Mouse (Mus musculus) heart, postnatal 14 days (tissue): ENCODE data around the gene Pex26. TPM values are rescaled to one million over a fixed set of nuclear protein-coding genes. Genes with fewer than 3 reads are reported as not detected.
A peak's percentile ranks its signal among the peaks of the same experiment; 100 is the strongest.

Experiments
- DNase-seq, 2 experiments: peaks; one replicate each; pipeline ENCODE4 v3.0.0; 2021 to 2022
- intact Hi-C: fragments of 180-260 bp; cut with DNase I; formaldehyde crosslinking; loops from one replicate; pipeline ENCODE4 v1.15.1; 2025
- total RNA-seq, 2 experiments: library from RNA; stranded (reverse); gene quantifications; 2 replicates each; pipeline ENCODE4 v1.2.3; 2021

Gene Pex26
- total RNA-seq, 2 experiments from 2014 or later: 8.1 to 8.4 TPM

DNA sequence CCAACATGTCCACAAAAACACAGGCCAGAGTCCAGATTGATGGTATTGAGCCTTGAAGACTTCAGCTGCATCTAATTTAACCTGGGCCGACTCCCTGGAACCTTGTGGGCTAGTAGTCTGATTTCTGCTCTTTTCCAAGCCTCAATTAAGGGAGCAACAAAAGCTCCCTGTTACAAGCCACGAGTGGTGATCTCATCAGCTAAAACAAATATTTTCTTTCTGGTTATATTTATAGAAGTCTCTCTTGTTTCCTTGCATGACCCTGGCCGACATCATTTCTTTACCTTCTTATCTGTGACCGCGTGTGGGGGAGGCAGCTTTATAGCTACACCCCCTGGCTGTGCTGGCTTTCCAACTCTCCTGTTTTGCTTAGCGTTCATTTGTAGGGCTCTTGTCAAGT lies 23.3 kb upstream of the Pex26 start:
- peak in 1 of 2 experiments; percentile 16 for DNase-seq
- intact Hi-C loops: no loop called here

DNA sequence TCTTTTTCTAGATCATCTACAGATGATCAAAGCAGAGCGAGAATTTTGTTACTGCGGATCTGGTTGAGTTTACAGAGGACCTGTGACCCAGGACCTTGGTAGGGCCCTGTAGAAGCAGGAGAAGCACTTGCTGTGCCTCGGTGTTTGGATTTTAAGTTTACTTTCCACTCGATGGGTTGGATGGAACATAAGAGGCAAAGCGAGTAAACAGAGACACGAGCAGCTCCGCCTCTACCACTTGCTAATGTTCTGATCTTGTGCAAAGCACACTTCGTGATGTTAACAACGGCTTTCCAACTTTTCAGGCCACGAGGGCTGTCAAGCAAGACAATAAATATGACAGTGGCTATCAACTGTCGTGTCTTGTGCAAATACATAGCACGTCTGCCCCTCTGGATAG lies 20.9 kb upstream of the Pex26 start:
- intact Hi-C loops: no loop called here
- no peak for DNase-seq

DNA sequence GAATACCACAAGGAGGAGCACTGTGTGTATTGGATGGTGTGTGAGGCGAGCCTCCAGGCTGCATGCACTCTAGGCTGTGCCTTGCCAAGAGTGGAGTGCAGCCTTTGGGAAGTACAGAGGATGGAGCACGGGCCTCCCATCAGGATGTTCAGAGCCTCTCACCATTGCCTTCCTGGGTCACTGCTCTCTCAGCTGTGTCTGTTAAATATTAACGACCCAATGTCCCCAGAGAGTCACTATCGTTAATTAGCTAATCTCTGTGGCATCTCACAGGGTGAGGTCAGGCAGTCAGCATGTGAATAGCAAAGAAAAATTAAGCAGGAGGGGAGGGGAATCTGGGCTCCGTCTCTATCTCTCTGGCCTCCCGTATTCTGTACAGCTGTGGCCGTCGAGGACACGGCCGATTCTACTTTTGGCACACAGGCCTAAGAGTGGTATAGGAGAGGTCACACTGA lies 17.3 kb upstream of the Pex26 start:
- intact Hi-C loops: no loop called here
- peak in 1 of 2 experiments; percentile 19 for DNase-seq

DNA sequence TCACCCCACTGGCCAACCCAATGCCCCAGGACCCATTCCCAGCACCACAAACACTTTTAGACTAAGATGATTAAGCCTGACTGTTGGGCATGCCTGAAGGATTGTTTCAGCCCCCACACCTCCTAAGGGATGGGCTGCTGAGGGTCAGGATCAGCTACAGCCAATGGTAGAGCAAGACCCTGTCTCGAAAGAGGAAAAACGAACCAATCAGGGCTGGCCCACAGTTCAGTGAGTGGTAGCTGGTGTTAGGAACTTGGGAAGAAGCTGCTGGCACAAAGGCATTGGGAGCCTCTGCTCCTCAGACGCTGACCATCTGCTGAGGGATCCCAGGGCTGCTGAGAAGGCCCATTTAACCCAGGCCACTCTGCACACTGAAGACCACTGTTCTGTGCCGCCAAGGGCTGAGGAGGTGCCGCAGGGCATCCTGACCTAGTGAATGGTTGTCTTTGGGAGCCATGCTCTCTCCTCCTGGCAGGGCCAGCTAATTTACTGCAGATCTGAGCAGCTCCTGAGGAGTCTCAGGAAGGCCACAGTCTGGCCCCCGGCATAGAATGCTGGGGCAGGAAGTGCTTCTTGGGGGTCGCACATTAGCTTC lies 16.0 kb upstream of the Pex26 start:
- intact Hi-C loops: no loop called here
- no peak for DNase-seq

DNA sequence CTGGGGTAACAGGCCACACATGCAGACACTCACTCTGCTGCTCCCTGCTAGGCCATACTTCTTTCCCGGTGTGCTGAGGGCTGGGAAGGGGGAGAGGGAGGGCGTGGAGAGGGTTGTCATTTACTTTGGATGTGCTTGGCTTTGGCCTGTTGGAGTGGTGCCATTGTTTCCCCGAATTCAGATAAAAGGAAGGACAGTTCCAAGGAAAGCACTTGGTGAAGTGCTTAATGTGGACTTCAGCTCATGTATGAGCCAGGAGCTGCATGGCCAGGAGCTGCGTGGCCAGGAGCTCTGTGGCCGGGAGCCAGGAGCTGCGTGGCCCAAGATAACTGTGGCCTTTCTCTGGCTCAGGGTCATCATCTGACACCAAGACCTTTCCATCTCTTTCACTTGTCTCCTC lies 12.4 kb upstream of the Pex26 start:
- intact Hi-C loops: loop anchor here (2.0 kb wide), 1 partner anchor 40 kb away; the partner anchor contains the start of gene Mical3
- peak; percentile 73 to 83 for DNase-seq

DNA sequence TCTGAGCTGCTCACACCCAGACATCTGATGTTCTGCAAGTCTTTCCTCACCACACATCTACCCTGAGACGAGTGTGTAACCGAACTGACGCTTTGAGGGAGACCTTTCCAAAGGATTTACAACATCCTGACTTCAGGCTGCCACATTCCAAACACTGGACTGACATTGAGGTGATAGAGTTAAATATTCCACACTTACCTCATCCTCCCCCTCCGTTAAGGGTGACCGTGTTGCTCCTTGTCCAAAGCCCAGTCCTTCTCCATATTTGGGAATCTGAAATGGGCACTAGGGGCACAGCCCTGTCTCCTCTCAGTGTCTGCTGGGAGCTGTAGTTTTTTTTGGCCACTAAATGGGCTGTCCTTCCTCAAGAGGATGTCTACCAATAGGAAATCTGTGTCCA lies 10.0 kb upstream of the Pex26 start:
- peak in 1 of 2 experiments; percentile 18 for DNase-seq
- intact Hi-C loops: no loop called here

DNA sequence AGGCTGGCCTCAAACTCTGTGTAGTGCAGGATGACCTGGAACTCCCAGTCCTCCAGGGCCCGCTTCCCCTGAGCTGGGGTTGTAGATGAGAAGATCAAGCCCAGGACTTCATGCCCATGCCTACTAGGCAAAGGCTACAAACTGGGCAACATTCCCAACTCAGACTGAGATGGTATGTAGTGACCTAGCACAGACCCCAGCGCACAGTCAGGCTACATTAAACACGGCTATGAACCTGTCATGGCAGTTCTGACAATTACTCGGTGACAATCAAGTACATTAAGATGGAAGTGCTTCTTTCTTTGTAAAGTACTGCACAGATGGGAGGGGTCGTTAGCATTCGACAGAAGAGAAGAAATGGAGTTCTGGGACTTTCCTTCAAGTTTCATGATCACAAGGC lies 8.7 kb upstream of the Pex26 start:
- DNase-seq: no peak
- intact Hi-C loops: no loop called here

DNA sequence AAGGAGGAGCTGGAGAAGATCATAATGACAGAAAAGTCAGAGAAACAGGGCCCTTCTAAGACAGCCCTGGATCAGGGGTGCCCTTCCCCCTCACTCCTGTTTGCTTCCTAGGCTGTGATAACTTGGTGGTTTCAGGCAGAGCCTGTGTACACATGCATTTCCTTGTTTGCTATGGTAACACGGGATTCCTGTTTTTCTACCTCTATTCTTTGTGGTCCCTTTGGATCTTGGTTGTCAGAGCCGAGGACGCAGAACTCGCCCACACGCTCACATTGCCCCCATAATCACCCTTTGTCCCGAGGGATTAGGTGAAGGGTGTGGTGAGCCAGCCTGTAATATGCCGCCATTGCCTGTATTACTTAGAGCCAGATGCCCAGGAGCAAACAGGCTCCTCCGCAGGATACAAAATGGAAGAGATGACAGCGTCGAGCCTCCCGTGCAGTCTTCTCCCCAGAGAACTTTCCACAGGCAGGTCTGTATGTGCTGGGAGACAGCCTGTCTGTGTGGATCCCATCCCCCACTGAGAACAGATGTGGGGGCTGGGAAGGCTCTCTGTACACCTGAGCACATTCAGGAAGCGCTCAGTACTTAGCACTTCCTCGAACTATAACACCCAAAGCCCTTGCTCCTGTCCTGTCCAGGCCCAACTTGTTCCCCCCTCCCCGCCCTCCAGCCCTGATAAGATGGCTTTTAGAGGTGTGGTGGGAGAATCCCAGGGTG lies 7.3 kb upstream of the Pex26 start:
- no peak for DNase-seq
- intact Hi-C loops: no loop called here

DNA sequence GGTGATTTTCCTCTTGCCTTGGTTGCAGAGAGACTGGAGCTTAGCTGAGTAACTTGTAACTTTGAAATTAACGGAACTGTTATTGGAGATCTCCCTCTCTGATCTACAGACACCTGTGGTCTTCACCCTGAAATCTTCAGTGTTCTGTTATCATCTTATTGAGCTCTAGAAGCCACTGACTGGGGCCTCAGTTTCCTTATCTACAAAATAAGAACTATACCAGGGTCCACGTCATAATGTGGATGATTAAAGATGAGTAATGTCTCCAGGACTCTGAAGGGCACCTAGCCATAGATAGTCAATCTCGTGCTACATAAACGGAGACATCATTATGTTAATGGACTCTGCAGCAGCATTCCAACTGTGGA lies 6.8 kb upstream of the Pex26 start:
- intact Hi-C loops: no loop called here
- DNase-seq: no peak

DNA sequence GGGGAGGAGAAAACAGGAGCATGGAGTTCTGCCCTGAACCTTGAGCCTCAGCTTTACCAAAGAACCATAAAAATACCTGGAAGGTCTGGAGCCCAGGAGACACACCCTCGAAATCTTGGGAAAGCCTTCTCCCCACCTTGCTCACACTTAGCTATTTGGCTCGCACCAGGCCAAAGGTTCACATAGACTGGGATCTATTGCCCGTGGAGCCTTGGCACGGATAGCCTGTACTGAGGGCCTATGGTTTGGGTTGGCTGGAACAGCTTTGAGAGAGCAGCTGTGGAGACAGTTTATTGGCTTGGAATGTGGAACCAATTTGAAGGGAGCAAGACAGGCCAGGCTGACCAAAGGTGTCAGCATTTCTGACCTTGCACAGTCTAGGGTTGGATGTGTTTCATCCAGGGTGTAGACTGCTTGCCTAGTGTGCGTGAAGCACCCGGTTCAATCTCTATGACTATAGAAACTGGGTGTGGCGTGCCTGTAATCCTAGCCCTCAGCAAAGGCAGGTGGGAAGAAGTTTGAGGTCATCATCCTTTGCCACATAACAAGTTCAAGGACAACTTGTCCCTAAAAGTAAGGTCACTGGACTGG lies 6.3 kb upstream of the Pex26 start:
- no peak for DNase-seq
- intact Hi-C loops: no loop called here

DNA sequence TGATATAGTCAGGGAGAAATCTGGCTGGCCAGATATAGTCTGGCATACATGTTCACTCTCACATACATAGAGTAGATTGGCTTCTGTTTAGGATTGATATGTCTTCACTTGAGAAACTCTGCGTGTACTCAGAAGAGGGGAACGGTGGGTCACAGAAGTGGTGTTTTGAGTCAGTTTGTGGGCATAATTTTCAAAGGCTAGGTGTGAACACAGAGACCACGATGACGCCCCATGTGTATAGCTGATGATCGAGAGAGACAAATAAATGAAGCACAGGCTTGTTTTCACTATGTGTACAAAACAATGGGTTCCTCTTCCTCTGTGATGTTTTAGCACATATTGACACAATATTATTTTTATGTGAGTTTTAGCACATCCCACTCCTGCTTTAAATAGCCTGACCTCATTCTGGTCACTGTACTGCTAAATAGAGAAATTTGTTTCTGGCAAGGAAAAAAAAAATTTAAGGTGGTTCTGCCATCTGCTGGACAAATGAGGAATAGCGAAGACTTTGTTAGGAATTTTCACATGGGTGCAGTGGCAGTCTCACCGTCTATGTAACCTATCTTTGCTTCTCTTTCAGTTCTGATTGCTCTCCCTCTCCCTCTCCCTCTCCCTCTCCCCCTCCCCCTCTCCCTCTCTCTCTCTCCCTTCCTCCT lies 4.6 kb upstream of the Pex26 start:
- peak; percentile 54 to 78 for DNase-seq
- intact Hi-C loops: loop anchor here (1.0 to 2.0 kb wide), 4 partner anchors 48 to 278 kb away; partner anchors contain the start of gene Mical3

DNA sequence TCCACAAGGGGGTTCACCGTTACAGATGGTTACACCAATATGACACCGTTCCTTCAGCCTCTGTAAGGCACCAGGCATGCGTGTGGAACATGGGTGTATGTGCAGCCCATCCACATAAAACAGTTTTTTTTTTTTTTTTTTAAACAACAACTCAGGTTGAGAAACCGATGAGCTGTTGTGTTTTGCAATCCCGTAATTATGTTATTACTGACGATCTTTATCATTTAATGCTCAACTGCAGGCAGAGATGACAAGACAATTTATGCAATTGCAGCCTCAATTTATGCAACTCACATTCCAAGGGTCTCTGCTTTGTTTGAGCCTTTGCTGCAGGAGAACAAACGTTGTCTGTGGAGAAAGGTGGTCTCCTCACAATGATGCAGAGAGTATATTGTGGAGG lies 3.6 kb upstream of the Pex26 start:
- DNase-seq: no peak
- intact Hi-C loops: loop anchor here (2.0 kb wide), 3 partner anchors 49 to 279 kb away; partner anchors contain the start of gene Mical3

DNA sequence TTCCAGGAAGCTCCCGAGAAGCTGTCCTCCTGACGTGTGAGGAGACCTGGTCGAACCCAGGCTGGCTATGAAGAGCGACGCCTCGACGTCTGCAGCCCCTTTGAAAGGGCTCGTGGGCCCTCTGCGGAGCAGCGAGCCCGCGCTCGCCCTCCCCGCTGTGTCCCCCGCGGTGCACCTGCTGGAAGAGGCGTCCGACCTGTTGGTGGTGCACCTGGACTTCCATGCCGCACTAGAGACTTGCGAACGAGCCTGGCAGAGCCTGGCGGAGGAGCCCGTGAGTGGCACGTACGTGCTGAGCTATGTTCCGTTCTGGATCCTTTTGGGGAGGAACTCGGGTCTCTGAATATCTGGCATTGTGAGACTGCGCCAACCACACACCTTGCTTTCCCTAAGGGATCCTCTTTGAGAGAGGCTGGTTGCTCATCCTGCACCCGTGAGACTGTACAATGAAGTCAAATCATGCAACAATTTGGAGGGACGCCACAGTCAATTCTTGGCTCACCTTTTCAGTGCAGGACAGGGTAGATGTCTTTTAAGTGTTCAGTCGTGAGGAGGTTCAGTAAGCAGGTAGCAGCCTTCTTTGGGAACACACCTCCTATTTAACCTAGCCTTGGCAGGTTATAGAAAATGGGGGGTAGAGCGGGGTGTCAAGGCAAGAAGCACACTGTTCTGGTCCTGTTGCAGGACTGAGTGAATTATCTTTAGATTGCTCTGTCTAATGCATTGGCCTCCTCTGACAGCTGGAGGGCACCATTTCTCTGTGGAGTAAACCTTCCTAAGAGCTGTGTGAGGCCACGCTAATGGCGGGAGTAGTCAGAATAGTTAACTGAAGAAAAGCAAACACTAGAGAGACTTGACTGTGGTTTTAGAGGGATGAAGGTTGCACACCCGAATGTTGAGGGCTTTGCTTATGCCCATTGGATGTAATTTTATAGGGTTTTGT lies 1.0 kb downstream of the Pex26 start:
- peak; percentile 27 to 59 for DNase-seq
- intact Hi-C loops: loop anchor here (5.0 kb wide), 1 partner anchor 348 kb away; no protein-coding TSS in a partner anchor

DNA sequence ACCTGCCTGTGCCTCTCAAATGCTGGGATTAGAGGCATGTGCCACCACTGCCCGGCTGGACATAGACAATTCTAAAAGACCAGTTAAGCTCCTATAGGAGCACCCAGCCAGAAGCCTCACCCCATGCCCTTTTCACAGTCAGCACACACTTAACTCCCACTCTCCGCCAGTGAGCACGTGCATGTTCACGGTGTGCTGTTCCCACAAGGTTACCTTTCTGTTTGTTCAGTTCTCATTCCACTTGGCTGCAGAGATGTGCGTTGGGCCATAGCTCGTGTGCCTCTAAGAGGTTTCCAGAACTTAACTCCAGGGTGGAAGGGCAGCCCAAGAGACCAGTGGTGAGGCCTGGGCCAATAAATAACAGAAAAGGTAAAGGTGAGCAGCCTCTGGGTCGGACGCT lies 1.8 kb downstream of the Pex26 start:
- no peak for DNase-seq
- intact Hi-C loops: loop anchor here (5.0 kb wide), 1 partner anchor 347 kb away; no protein-coding TSS in a partner anchor

DNA sequence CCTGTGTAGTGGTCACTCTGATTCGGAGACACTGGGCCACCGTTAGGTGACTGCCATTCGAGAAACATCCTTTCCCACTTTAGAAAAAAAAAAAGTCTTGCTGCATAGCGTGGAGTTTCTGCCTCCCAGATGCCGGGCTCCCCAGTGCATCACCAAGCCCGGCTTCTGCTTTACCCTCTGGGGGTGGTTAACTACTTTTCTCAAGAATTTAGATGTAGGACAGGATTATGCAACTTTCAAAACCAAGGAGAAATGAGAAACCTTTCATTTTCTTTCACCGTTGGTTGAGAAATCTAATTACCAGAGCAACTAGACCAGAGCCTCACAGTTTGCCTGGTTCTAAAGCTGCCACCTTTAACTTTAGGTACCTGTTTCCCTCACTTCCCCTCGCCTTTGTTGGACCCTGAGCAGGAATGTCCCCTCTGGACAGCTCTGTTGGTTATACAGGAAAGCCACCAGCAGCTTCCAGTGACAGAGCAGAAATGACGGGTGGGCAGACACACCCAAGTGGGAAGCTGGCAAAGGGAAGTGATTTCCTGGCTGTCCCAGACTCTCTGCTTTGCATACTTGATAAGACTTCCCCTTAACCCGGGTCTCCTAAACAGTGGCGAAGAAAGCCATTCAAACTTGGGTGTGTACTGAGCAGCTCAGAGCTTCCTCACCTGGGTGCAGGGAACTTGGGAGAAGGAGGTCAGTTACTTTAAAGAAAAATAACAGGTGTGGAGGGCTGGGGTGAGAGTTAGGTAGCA lies 8.0 kb downstream of the Pex26 start:
- intact Hi-C loops: loop anchor here (5.0 kb wide), 1 partner anchor 61 kb away; no protein-coding TSS in a partner anchor
- no peak for DNase-seq

DNA sequence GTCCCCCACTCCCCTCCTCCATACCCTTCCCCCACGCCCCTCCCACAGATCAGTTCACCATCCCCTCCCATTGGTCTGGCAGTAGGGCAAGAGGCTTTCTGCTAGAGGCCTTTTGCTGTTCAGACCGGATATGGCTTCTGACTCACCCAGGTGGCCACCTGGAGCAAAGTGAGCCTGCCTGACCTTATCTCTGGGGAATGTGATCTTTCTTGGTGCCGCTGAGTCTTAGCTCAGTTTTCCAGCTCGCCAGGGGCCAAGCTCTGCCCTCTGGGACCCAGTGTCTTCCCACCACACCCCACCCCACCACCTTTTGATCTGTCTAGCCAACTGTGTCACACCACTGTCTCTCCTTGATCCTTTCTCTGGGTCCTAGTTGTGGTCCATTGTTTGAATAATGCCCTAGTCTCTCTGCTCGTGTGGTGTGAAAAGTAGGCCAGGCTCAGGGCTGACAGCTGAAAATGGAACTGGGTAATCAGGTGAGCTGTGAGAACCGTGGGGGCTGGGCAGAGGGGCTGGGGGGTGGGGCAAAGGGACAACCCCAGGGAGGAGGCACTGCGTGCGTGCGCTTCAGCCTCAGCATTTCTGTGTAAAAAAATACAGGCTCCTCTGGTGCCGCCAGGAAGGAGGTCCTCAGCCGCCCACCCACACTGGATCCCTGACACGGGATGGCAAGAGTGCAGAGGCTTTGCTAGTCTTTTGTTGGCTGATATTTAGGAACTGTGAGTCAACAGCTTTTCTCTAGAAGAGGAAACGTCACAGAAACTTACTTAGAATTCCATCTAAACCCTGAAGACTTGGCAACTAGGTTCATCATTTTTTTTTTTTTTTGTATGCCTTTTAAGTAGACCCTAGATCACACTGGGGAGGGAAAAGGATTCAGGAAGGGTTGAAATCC lies 10.8 kb downstream of the Pex26 start:
- intact Hi-C loops: loop anchor here (5.0 kb wide), 1 partner anchor 58 kb away; no protein-coding TSS in a partner anchor
- DNase-seq: no peak

DNA sequence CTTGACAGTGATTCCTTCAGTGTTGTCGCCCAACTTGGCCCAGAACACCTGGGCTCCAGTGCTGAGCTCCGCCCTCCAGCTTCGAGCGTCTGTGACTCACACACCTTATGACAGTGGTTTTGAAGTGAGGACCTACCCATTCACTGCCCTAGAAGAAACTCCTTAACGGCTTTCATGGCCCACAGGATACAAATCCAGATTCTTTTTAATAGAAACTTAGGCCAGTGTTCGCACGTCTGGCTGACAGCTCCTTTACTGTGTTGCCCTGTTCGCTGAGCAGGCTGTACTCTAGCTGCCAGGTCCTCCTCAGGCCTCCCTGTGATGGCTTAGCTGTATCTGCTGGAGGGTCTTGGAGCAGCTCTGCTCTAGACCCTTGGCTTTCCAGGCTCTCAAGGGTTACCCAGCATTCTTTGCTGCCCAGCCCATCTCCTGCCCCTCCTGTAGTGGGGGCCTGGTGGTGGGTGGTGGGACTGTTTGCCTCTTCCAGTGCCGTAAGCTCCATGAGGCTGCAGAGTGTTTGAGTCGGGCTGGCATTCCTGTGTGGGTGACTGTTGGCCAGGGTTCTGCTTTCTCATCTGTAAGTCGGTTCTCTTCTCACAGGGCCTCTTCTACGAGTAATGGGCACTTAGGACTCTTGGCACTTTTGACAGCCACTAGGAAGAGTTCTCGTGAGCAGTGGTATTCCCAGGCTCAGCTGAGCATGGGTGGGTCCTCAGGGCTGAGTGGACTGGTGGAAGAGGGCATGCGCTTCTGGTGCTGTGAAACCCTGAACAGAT lies 11.7 kb downstream of the Pex26 start:
- no peak for DNase-seq
- intact Hi-C loops: loop anchor here (5.0 kb wide), 1 partner anchor 57 kb away; no protein-coding TSS in a partner anchor
